Mouse (Mus musculus) lung, adult 18-20 months (tissue): ENCODE measurements around the gene Spp1.
A peak's percentile ranks its signal among the peaks of the same experiment; 100 is the strongest.
"Not testable (repeated sequence)": the region's sequence is repeated elsewhere in the genome, so short reads cannot be mapped to it uniquely, and the experiment has no call there.

Source experiments
- DNase-seq, 2 experiments: peaks; one replicate each; pipeline ENCODE4 v3.0.0; 2022; ENCODE audit warnings: mixed read lengths in 2 of 2

The Spp1 gene

DNA sequence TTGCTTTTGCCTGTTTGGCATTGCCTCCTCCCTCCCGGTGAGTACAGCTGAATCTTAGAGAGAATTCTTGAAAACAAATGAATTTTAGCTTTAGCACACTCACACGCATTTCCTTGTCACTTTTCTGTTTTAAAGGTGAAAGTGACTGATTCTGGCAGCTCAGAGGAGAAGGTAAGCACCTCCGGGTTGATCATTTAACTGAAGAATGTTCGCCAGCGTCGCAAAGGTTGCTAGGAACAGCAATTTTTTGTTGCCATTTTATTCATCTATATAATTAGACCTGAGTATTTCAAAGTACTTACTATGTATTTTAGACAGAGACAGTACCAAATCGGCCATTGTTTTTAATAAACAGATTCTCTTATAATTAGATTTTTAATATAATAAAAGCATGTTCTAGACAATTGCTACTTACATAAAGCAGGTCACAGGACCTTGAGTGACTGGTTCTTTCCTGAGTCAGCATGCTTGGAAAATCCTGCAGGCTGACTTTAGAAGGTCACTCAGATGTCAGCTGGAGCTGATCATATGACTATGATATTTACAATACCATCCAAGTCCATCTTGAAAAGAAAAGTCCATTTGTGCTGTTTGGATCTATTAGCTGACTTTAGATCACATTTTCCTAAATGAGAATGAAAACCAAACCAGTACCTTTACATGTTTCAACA lies 1.6 kb downstream of the Spp1 start:
- DNase-seq: no peak

DNA sequence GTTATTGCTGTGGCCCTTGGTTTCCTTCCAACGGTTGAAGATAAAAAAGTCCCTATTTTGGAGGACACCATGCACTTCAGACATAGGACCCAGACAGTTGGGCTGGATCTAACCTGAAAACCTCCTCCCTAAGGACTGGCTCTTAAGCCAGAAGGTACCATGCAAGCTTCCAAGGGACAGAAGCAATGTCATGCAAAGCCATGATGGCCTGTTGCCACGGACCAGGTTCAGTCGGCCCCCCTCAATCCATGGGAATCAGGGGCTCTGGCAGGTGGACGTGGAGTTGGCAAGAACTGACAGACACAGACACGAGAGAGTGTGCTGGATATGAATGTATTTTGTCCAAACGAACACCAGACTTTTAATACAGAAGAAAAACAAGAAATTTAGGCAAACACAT lies 7.5 kb downstream of the Spp1 start:
- no peak for DNase-seq

DNA sequence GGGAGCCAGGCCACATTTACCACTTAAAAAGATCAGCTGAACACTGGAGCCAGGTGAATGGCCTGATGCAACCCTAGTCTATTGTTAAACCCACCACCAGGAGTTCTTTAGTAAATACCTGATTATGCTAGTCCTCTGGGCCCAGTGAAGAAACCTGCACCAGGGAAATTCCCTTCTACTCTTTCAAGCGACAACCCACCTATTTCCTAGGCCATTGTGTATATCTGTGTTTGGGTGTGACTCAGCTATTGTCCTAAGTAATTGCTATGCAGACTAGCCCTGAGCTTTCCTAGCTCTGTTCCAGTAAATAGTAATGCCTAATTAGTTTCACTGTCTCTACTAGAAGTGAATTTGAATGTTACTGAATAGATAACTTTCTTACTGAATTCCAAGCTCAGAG lies 7.9 kb downstream of the Spp1 start:
- DNase-seq: no peak

DNA sequence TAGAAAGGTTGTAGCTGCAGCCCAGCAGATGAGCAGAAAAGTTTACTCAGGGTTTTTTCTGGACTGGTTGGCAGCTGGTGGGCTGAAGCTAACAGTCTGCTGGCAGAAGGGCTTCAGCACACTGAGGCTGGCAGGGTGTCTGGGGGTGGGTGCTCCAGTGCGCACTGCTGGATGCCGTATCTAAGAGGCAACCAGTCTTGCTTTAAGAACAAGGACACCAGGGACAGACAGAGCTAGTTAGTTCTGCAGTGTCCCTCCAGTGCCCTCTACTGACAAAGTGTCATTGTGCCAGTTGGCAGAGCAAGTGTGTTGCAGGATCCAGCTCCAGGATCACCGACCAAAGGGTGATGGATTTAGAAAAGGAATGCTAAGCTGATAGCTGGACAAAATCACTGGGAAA lies 11.2 kb downstream of the Spp1 start:
- DNase-seq: peak; percentile 31 to 48

DNA sequence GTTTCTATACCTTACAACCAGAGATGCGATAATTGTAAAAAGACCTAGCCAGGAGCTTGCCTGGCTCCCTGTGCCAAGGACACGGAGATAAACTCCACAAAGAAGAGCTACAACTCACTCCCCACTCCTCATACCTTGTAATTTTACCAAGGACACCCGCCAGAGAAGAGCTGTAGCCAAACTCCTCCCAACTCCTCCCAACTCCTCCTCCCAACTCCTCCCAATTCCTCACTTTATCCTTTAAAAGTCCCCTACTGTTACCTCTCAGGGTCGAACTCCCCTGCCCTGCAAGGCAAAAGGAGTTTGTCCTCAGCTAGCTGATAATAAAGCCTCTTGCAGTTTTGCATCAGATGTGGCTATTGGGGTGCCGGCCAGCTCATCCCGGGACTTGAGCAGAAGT lies 13.4 kb downstream of the Spp1 start:
- not testable (repeated sequence) for DNase-seq

DNA sequence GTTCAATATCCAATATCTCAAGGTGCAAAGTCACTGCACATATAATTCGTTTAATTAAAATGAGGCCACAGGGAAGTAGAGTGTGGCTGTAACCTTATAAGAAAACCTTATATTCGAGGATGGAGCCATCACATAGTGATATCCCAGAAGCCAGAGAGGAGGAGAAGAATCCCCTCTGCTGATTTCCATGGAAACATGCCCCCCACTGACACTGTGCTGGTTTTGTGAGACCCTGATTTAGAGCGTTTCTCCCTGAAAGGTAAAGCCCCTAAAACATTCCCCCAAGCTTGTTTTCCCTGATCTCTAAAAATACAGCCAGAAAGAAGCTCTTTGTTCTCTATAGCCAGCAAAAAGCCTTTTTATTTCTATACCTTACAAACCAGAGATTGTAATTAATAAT lies 14.6 kb downstream of the Spp1 start:
- DNase-seq: no peak

DNA sequence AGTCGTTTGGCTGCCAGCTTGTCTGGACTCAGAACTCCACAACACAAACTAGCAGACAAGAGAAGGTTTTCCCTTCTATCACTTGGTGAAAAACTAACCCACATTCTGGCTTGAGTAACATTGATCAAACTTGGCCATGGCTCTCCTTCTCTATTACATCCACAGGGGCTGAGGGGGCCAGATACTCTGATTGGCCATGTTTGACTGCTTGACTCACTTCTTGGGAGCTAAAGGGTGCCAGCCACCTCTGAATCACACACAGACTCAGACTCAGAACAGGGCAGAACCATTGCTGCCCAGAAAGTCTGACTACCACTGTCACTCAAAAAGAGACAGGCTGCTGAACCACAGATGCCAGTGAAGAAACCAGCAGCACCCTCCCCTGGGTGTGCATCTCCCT lies 18.2 kb downstream of the Spp1 start:
- DNase-seq: no peak

DNA sequence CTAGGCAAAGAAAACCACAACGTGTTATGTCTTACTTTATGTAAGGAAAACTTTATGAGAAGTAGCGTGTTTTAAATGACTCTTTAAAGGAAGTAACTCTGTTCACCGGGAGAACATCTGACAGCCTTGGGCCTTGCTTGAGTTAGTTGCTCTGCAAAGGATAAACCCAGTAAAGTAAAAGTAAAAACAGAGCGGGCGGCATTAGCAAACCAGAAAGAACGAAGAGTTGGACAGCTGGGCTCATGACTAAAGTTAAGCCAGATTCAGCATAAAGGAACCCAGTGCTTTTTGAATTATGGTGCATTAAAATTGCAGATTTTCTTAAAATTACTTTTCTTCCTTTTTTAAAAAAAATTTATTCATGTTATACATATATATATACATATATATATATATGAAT lies 19.6 kb downstream of the Spp1 start:
- DNase-seq: no peak

DNA sequence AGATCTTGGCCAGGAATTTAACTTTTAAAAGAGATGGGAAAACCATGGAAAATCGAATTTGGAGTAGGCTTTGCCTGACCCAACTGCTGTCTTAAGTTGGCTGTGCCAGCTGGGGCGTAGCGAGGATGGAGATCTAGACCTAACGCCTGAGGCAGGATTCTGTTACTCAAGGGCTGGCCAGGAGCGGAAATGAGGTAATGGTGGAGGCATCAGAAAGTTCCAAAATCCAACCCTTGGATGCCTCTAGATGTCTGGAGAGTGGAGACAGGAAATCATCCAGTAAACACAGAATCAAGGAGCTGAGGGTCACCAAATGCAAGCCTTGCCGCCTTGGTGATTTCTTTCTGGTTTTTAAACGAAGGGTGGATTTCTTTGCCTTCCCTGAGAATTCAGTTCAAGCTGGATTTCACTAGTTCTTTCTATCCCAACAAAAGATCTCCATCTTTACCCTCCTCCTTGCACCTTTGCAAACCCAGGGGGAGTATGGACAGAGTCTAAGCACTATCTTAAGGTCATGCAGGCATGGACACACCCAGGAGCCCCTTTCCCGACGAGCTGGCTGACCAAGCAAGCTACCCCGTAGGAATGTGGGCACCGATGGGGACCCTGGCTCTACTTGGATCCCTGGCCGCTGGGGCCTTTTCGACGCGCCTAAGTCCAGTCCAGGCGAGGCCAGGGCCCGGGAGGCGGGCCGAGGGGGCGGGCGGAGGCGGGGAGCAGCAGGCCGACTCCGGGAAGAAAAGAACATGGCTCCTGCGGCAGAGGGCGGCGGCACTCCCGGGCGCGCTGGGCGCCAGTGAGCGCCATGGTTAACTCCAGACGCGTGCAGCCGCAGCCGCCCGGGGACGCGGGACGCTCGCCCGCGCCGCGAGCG lies 24.2 kb downstream of the Spp1 start, which contains the start of gene Pkd2:
Gene Pkd2, plus strand, starts transcription at position 619 of the 874 bp plus-strand sequence.
- DNase-seq: peak; percentile 75 to 82

DNA sequence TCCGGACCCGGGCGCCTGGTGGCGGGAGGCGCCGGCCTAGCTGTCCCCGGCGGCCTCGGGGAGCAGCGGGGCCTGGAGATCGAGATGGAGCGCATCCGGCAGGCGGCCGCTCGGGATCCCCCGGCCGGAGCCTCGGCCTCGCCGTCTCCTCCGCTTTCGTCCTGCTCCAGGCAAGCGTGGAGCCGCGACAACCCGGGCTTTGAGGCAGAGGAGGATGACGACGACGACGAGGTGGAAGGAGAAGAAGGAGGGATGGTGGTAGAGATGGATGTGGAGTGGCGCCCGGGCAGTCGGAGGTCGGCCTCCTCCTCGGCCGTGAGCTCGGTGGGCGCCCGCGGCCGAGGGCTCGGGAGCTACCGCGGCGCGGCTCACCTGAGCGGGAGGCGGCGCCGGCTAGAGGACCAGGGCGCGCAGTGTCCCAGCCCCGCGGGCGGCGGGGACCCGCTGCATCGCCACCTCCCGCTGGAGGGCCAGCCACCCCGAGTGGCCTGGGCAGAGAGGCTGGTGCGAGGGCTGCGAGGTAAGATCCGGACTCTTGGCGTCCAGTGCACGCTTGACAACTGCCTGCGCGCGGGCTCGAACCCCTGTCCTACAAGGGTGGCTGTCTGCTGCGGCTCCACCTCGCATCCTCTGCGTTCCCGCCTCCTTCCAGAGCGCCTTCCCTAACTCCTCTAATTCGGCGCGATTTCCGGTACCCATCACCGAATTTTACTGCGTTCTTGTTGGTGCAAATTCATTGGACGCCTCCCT lies 25.0 kb downstream of the Spp1 start:
- DNase-seq: peak; percentile 37 to 50

DNA sequence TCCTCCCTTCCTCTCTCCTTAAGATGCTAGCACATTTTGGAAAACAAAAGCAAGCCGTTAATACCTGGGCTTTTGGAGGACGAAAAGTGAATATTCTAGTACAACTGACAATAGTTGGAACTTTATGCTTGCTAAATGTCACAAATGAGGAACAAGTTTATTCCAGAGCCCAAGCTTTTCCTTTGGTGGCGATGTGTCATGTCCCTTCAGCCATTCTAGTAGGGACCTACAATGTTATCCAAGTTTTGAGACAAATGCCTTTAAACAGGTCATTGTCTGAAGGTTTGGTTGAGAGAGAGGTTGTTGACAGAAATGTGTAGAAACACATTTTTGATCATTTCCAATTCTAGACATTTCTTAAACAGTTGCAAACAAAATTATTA lies 25.5 kb downstream of the Spp1 start:
- no peak for DNase-seq

DNA sequence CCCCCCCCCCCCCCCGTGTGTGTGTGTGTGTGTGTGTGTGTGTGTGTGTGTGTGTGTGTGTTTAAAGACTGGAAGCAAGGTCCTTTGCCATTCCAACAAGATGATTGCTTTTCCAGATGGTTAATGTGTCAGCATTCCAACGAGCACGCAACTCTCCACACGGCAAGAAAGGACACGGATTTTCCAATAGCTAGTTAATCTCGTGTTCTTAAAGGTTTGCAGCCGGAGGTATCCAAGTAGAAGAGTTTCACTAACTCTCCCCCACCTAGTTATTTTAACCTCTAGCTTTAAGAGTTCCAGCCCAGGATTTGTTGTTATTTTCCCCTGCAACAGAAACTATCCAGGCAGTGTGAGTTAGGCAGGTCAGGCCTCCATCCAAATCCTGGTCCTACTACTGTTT lies 25.9 kb downstream of the Spp1 start:
- no peak for DNase-seq

DNA sequence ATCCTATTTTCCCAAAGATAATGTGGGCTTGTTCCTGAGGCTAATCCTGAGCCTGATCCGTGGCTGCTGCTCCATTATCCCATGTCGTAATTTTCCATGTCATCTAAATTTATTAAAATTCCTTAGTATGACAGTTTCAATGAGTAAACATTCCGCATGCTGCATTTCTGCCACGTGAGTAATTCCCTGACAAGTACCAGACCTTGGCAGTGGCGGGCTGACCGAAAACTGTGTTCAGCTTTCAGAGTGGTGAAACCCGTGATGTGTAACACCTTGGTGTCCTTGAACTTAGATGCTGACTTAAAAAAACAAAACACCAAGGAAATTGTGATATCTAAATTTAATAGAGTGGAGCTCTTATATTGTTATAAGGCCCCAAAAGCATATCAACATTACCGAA lies 30.4 kb downstream of the Spp1 start:
- peak; percentile 14 to 21 for DNase-seq

DNA sequence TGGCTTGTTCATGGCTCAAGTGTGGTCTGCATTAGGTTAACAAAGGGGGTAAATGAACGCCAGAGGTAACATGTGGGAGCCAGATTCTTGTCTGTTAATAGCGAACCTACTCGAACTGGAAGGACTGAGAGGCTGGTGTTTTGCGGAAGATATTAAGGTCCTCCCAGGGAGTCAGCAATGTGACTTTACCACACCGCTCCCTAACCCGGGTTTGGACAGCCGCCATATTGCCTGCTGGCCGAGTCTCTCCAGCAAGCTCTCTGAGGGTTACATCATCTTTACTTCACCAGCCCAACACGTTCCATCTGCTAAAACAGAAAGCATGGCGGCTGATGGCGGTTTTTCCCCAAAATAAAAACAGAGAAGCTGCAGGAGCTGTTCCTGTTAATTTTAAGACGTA lies 30.8 kb downstream of the Spp1 start:
- DNase-seq: peak; percentile 51 to 63

DNA sequence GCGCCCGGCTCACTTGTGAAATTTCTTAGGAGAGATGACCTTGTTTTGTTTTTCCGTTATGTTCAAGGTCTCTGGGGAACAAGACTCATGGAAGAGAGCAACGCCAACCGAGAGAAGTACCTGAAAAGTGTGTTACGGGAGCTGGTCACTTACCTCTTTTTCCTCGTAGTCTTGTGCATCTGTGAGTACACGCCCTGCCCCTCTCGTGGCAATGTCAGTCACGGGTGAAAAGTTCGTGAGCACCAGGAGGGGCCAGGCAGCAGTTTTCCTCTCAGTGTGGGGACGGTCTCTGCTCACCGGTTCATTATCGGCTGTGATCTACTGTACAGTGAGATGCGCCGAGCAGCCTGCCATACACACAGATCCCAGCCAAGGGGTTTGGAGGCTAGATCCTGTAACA lies 31.9 kb downstream of the Spp1 start:
- DNase-seq: no peak

DNA sequence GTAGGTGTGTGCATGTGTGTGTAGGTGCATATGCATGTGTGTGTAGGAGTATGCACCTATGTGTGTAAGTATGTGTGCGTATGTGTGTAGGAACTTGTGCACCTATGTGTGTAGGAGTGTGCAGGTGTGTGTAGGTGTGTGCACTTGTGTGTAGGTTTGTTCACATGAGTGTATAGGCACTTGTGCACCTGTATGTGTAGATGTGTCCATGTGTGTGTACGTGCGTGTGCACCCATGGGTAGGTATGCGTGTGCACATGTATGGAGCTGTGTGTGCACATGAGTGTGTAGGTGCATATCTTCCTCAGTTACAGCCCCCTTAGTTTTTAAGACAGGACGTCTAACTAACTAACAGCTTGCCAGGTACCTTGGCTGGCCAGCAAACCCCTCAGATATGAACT lies 33.7 kb downstream of the Spp1 start:
- DNase-seq: no peak

DNA sequence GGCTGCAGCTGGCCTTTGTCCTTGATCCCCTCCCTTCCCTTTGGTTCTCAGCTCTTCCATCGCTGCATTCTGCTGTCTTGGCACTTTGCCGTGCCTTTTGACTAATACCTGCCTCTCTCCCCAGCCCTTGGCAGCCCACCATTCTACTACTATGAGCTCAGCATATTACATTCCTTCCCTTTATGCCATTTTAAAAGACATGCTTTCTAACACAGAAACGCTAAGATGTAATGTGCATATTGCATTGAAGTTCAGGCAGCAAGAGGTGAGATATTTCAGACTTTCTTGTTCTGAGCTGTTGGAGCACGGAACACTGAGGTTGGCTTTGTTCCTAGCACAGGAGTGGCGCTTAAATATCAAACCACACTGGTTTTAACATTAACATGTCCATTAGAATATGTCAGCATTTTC lies 36.1 kb downstream of the Spp1 start:
- no peak for DNase-seq

DNA sequence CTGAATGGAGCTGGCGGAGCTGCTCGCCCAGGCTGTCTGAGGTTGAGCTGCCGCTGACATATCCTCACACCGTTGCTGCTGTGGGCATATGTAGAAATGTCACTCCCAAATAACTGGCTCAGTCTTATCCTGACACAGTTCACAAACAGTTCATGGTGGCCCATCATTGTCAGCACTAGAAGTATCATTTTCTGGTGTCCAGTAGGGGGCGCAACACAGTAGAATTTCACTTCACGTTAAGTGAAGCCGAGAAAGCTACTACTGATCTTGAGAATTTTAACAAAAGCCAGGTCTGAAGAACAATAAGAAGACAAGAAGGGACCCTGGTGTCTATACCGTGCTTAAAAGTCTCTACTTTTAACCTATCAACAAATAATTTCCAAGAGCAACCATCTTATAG lies 37.5 kb downstream of the Spp1 start:
- DNase-seq: peak in 1 of 2 experiments; percentile 22

DNA sequence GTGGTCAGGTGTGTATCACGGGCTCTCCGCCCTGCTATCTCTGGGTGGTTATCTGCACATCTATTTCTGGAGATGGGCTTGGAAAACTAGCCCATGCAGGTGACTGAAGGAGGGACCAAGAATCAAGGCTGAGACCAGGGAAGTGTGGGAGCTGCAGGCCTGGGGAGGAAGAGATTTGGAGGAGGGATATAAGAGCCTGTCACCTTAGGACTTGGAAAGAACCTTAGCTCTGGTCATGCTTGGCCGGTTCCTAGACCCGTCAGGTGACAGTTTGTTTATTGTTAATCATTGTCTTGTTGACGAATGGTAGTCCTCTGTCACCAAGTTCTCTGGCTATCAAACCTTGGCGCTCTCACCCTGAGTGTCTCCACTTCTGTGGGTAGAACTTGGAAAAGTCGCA lies 45.4 kb downstream of the Spp1 start:
- no peak for DNase-seq

DNA sequence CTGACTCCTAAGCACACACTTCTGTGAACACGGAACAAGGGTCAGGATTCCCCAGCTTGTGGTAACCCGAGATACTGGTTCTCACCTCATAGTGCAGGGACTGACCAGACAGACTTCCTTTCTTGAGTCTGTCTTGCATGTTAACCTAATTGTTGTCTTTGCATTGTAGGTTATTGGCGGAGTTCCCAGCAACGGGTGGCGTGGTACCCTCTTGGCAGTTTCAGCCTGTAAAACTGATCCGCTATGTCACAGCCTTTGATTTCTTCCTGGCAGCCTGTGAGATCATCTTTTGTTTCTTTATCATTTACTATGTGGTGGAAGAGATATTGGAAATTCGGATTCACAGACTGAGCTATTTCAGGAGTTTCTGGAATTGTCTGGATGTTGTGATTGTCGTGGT lies 47.9 kb downstream of the Spp1 start:
- no peak for DNase-seq
